Mouse (Mus musculus): Measurements from ENCODE around the gene Kcnj2. TPM values are rescaled to one million over a fixed set of nuclear protein-coding genes. Genes with fewer than 3 reads are reported as not detected.

Kcnj2 gene
- not detected for polyA plus RNA-seq (2017; shearing (Covaris generic))

GRCm38 (mm10) chr11:111065635-111066298, at the start of gene Kcnj2:
Gene Kcnj2, plus strand, starts transcription at chr11:111066164.

Other genes with a start within 250 kb of the Kcnj2 start
- not detected for gene Kcnj16, start 98.1 kb upstream of the Kcnj2 start, polyA plus RNA-seq (2017; shearing (Covaris generic))

Data from effector memory CD4-positive, alpha-beta T cell, adult 7 months (primary cell).